Mouse (Mus musculus) C2C12 (cell line): Measurements from ENCODE around the gene D330045A20Rik. TPM values are rescaled to one million over a fixed set of nuclear protein-coding genes. Genes with fewer than 3 reads are reported as not detected.
"Not testable (repeated sequence)": the region's sequence is repeated elsewhere in the genome, so short reads cannot be mapped to it uniquely, and the experiment has no call there.

ENCODE experiments used
- H3K27me3 ChIP-seq: one replicate; pipeline ENCODE4 v1.6.1; 2011; ENCODE audit not compliant: control insufficient read depth, insufficient read depth, insufficient read length
- H3K36me3 ChIP-seq: one replicate; pipeline ENCODE4 v1.6.1; 2011; ENCODE audit not compliant: control insufficient read depth, insufficient read depth
- H3K4me3 ChIP-seq: one replicate; pipeline ENCODE4 v1.5.1; 2011; ENCODE audit warnings: mild to moderate bottlenecking, control low read depth; ENCODE audit not compliant: poor library complexity, insufficient read depth, severe bottlenecking
- H3K79me2 ChIP-seq: one replicate; pipeline ENCODE4 v1.6.1; 2011; ENCODE audit not compliant: control insufficient read depth, insufficient read depth
- H3K79me3 ChIP-seq: one replicate; pipeline ENCODE4 v1.6.1; 2011; ENCODE audit warnings: low read depth, control low read depth
- H3ac ChIP-seq: one replicate; pipeline ENCODE3; 2011; ENCODE audit warnings: low read depth; ENCODE audit not compliant: control insufficient read depth, insufficient read length
- CEBPB ChIP-seq: IDR thresholded peaks from one replicate; pipeline ENCODE4 v1.6.1; 2011; ENCODE audit warnings: low read depth, mild to moderate bottlenecking, control low read depth, moderate library complexity
- CTCF ChIP-seq: IDR thresholded peaks from one replicate; pipeline ENCODE4 v1.5.1; 2011; ENCODE audit not compliant: control insufficient read depth, insufficient read depth, insufficient read length
- FOSL1 ChIP-seq: IDR thresholded peaks from one replicate; pipeline ENCODE4 v1.8.0; 2011; ENCODE audit warnings: mild to moderate bottlenecking, low read length; ENCODE audit not compliant: poor library complexity, insufficient read depth, severe bottlenecking
- MAX ChIP-seq: IDR thresholded peaks from one replicate; pipeline ENCODE4 v1.6.1; 2011; ENCODE audit warnings: mild to moderate bottlenecking, control low read depth
- MYOD1 ChIP-seq: IDR thresholded peaks from one replicate; pipeline ENCODE4 v1.6.1; 2011; ENCODE audit warnings: low read depth; ENCODE audit not compliant: control insufficient read depth, insufficient read length
- MYOG ChIP-seq: IDR thresholded peaks from one replicate; pipeline ENCODE4 v1.6.1; 2011; ENCODE audit not compliant: control insufficient read depth, insufficient read length; ENCODE audit errors: extremely low read depth
- USF1 ChIP-seq: IDR thresholded peaks from one replicate; pipeline ENCODE4 v1.6.1; 2011; ENCODE audit warnings: low read depth, mild to moderate bottlenecking, control low read depth, moderate library complexity
- long read RNA-seq, 2 experiments: library from polyadenylated mRNA; unstranded; transcript quantifications; one replicate each; pipeline ENCODE4 v2.0.0; 2019 to 2020
- polyA plus RNA-seq: library from polyadenylated mRNA; unstranded; fragments of >200 nt; fragmentation: generic; extraction: Trizol; gene quantifications from one replicate; pipeline ENCODE4 v1.2.1, GENCODE M21; 2012; ENCODE audit warnings: missing spikeins

D330045A20Rik gene
- 0.15 TPM for polyA plus RNA-seq
- long read RNA-seq, experiment 1, partial matches to known transcripts: 0 of 1 reads
- long read RNA-seq, experiment 1, other reads (novel, unspliced or antisense): 1 of 1 reads
- long read RNA-seq, experiment 2, partial matches to known transcripts: 0 of 5 reads
- long read RNA-seq, experiment 2, other reads (novel, unspliced or antisense): 0 of 5 reads

DNA sequence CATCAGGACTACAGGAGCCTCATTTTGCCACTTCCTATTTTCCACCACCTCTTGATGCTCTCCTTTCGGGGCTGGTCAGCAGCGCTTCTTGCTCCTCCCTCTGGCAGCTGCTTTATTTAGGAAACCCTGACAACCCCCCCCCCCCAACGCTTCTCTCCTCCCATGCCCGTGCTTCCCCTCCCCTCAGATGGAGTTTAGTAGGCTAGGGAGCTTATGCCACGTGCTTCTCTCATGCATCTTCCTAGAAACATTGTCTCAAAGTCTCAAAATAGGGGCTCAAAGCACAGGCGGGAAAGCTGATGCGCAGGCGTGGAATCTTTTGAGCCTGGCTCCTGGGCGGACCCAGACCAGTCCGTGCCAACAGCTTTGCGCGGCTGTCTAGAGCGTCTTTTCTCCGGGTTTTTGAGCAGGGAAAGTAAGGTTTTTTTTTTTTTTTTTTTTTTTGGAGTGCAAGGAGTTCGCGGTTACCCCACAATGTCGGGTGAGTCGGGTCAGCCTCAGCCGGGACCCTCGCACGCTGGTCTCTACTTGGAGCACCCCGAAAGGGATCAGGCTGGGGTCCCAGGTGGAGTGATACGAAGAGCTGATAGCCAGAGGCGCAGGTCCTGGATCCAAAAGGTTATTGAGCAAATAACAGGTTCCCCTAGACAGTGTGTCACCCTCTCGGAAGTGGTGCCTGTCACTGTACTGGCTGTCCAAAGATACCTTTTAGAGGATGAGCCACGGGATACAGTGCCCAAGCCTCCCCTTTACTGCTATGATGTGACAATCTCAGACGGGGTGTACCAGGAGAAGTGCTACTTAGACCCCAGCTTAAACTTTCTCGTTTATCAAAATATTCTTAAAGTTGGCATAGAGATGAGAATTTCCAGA, at the start of gene D330045A20Rik:
TSS of gene D330045A20Rik (plus strand) at position 346 of the 873 bp plus-strand sequence.
- no peaks in the 10 kb centered on the region for H3K36me3 ChIP-seq
- peak within 1 kb of the TSS; percentile 12 for H3ac ChIP-seq
- TF ChIP-seq FOSL1 (no peak), CTCF (no peak), MAX (no peak), MYOG (no peak), CEBPB (no peak)
- H3K79me2 ChIP-seq: no peaks in the 10 kb centered on the region
- no peaks in the 10 kb centered on the region for H3K27me3 ChIP-seq
- H3K79me3 ChIP-seq: no peaks in the 10 kb centered on the region
- peak within 1 kb of the TSS; percentile 11 for H3K4me3 ChIP-seq

DNA sequence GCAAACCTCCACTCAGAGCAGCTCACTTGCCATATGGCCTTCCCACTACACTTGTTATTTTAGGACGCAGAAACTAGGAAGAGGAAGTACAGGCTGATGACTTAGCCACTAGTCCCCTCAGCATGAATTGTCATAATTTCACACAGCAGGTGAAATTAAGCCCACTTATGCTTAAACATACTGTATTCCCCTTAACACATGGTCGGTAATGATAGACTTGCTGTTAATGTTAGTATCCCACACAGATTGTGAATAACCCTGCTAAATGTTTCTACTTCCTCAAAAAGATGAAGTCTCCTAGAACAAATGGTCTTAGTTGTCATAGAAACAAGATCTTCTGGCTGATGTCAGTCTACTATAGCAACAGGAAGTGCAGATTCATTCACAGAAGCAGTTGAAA, 47.6 kb upstream of the D330045A20Rik start:
- H3K79me2 ChIP-seq: no peaks in the 10 kb centered on the region

GRCm38 (mm10) chrX:139435202-139435601, 45.0 kb upstream of the D330045A20Rik start:
- Histone ChIP-seq H3K27me3 (no peaks in the 10 kb centered on the region), H3K4me3 (no peak overlapping the region)
- TF ChIP-seq CTCF: no peak
- TF ChIP-seq MYOD1: no peak

More for the DNA sequence above, 47.6 kb upstream of the D330045A20Rik start:
- H3ac ChIP-seq: no peak overlapping the region
- TF ChIP-seq MAX (no peak), CEBPB (no peak), USF1 (no peak), MYOD1 (no peak), FOSL1 (no peak)
- no peak overlapping the region for H3K4me3 ChIP-seq
- no peaks in the 10 kb centered on the region for H3K36me3 ChIP-seq
- H3K79me3 ChIP-seq: no peaks in the 10 kb centered on the region
- H3K27me3 ChIP-seq: no peaks in the 10 kb centered on the region

DNA sequence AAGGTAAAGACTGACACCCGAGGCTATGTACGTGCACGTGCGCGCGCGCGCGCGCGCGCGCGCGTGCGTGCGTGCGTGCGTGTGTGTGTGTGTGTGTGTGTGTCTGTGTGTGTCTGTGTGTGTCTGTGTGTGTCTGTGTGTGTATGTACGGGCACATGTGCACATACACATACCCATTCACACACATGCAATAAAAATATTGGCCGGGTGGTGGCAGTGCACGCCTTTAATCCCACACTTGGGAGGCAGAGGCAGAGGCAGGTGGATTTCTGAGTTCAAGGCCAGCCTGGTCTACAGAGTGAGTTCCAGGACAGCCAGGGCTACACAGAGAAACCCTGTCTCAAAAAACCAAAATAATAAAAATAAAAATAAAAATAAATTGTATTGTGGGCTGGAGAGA, 39.1 kb upstream of the D330045A20Rik start:
- H3K79me3 ChIP-seq, H3K79me2 ChIP-seq, H3K36me3 ChIP-seq, H3ac ChIP-seq, H3K4me3 ChIP-seq, H3K27me3 ChIP-seq: not testable (repeated sequence)

More at GRCm38 (mm10) chrX:139435202-139435601, 45.0 kb upstream of the D330045A20Rik start:
- H3K36me3 ChIP-seq: no peaks in the 10 kb centered on the region
- H3ac ChIP-seq: no peak overlapping the region
- no peaks in the 10 kb centered on the region for H3K79me3 ChIP-seq
- no peaks in the 10 kb centered on the region for H3K79me2 ChIP-seq

- Histone ChIP-seq H3ac (no peak overlapping the region), H3K27me3 (no peaks in the 10 kb centered on the region), H3K4me3 (no peak overlapping the region), H3K79me3 (no peaks in the 10 kb centered on the region), H3K36me3 (no peaks in the 10 kb centered on the region), H3K79me2 (no peaks in the 10 kb centered on the region)
- no peak for TF ChIP-seq MAX
- TF ChIP-seq CTCF: no peak
- no peak for TF ChIP-seq USF1
- TF ChIP-seq MYOG: no peak
- TF ChIP-seq MYOD1: no peak
Measured at GRCm38 (mm10) chrX:139456812-139457211, 23.4 kb upstream of the D330045A20Rik start.

DNA sequence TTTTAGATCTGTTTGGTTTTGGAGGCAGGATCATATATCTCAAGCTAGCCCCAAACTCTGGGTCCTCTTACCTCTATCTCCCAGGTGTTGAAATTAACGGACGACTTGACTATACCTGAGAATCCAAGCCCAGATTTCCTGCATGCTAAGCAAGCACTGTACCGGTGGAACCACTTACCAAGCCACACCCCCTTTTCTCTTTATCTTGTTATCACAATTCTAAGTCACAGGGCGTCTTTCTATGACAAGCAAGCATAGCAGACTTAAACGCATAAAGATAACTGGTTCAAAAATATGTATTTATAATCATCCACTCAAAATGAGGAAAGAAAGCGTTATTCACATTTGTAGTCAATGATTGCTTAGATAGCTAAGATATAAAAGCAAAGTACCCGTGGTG, 1.9 kb downstream of the D330045A20Rik start:
- Histone ChIP-seq H3K4me3 (no peak overlapping the region), H3K79me3 (no peaks in the 10 kb centered on the region), H3K27me3 (no peaks in the 10 kb centered on the region), H3K36me3 (no peaks in the 10 kb centered on the region), H3ac (no peak overlapping the region), H3K79me2 (no peaks in the 10 kb centered on the region)
- TF ChIP-seq MYOD1: no peak
- no peak for TF ChIP-seq FOSL1
- no peak for TF ChIP-seq CEBPB
- no peak for TF ChIP-seq CTCF
- TF ChIP-seq MYOG: no peak
- no peak for TF ChIP-seq USF1
- no peak for TF ChIP-seq MAX
